Mouse (Mus musculus) heart, postnatal 10 days (tissue): ENCODE measurements around the gene Gm20219. TPM values are rescaled to one million over a fixed set of nuclear protein-coding genes. Genes with fewer than 3 reads are reported as not detected.

Source experiments
- total RNA-seq, 2 experiments: library from RNA; stranded (reverse); gene quantifications; 2 replicates each; pipeline ENCODE4 v1.2.3; 2021

The Gm20219 gene
- total RNA-seq, 2 experiments from 2014 or later, result 0.60 TPM; not detected in 1

Other genes starting within 250 kb of the Gm20219 start
- 10 to 100 TPM; 42.4 to 44.9 TPM for gene Kdm4b, start 228.3 kb downstream of the Gm20219 start, total RNA-seq
- gene Ptprs, start 77.9 kb downstream of the Gm20219 start, total RNA-seq, result 10 to 100 TPM; 87.3 to 92.3 TPM
- not detected for gene Znrf4, start 42.0 kb downstream of the Gm20219 start, total RNA-seq
- 10 to 100 TPM; 55.7 to 56.8 TPM for gene Safb2, start 30.2 kb upstream of the Gm20219 start, total RNA-seq
- 10 to 100 TPM; 96.8 to 97.6 TPM for gene Safb, start 30.4 kb upstream of the Gm20219 start, total RNA-seq
- gene 2410015M20Rik, start 55.4 kb upstream of the Gm20219 start, total RNA-seq, result 100 to 1,000 TPM; 338 to 370 TPM
- 100 to 1,000 TPM; 862 to 893 TPM for gene Rpl36, start 59.0 kb upstream of the Gm20219 start, total RNA-seq
- 10 to 100 TPM; 93.9 to 99.2 TPM for gene Lonp1, start 72.5 kb upstream of the Gm20219 start, total RNA-seq
- under 1 TPM in 1 of 2 experiments, not detected in 1; 0.22 TPM for gene Catsperd, start 73.8 kb upstream of the Gm20219 start, total RNA-seq
- 10 to 100 TPM; 48.1 to 52.9 TPM for gene Ranbp3, start 118.9 kb upstream of the Gm20219 start, total RNA-seq
- 100 to 1,000 TPM; 794 to 859 TPM for gene Ndufa11, start 163.4 kb upstream of the Gm20219 start, total RNA-seq
- 1 to 10 TPM; 5.4 to 9.8 TPM for gene Vmac, start 163.6 kb upstream of the Gm20219 start, total RNA-seq
- 10 to 100 TPM; 19.0 to 21.0 TPM for gene Nrtn, start 203.1 kb upstream of the Gm20219 start, total RNA-seq
- gene Dus3l, start 210.4 kb upstream of the Gm20219 start, total RNA-seq, result 10 to 100 TPM; 21.0 to 23.0 TPM
- under 1 TPM; 0.27 to 0.43 TPM for gene Prr22, start 215.9 kb upstream of the Gm20219 start, total RNA-seq